19 mouse cellular contexts compared by ENCODE assay signal in genomic region chr2:115836034-115836433, GRCm38 (mm10).
DNase-seq lines count a peak whose midpoint lies in the region; ATAC-seq and TF ChIP-seq lines count a peak whose summit lies in the region.
"Had no signal": no experiment of that assay in that cellular context is flagged by ENCODE, and none has a peak within 500 bp of the region (broad histone marks: within the 10 kb centered on the region; RNA-seq: fewer than 3 reads in every experiment).

No protein-coding gene starts in this region.

- H3K9me3 ChIP-seq in hindbrain, postnatal 0 days (ENCODE audit: low read length), result 0 out of 2 replicates have a peak, but pooled peaks cover 2% of the 10 kb centered on the region
- no peaks in the 10 kb centered on the region for H3K9me3 ChIP-seq in hindbrain, embryonic 12.5 days (replicated peaks)
- H3K9me3 ChIP-seq: embryonic facial prominence, embryonic 13.5 days; forebrain, embryonic 15.5 days; hindbrain, embryonic 10.5 days; hindbrain, embryonic 15.5 days had no signal

- 58% methylated on average over 2 of the region's 2 CpGs for WGBS in hindbrain, postnatal 0 days
- WGBS in hindbrain, embryonic 12.5 days, result 87% methylated on average over 2 of the region's 2 CpGs

- no peak overlapping the region for H3K27ac ChIP-seq in hindbrain, postnatal 0 days
- H3K27ac ChIP-seq in hindbrain, embryonic 12.5 days, result no peak overlapping the region
- H3K27ac ChIP-seq: embryonic facial prominence, embryonic 13.5 days; forebrain, embryonic 15.5 days; hindbrain, embryonic 10.5 days; hindbrain, embryonic 15.5 days had no signal

- no peak overlapping the region for H3K4me3 ChIP-seq in hindbrain, postnatal 0 days (ENCODE audit: low read length)
- H3K4me3 ChIP-seq in hindbrain, embryonic 12.5 days, result no peak overlapping the region
- H3K4me3 ChIP-seq: embryonic facial prominence, embryonic 13.5 days; forebrain, embryonic 15.5 days; hindbrain, embryonic 10.5 days; hindbrain, embryonic 15.5 days had no signal

- H3K9ac ChIP-seq in hindbrain, postnatal 0 days (replicated peaks; ENCODE audit: low read length), result no peak overlapping the region
- no peak overlapping the region for H3K9ac ChIP-seq in hindbrain, embryonic 12.5 days
- H3K9ac ChIP-seq: embryonic facial prominence, embryonic 13.5 days; forebrain, embryonic 15.5 days; hindbrain, embryonic 15.5 days had no signal

- peak; percentile 15 for DNase-seq in hindbrain, postnatal 0 days (ENCODE audit: low spot score)
- peak; percentile 19 for DNase-seq in urinary bladder, postnatal 14 days (ENCODE audit: low spot score)
- no peak for DNase-seq in urinary bladder, adult 18-20 months (ENCODE audit: low spot score in 2 of 2)
- peak; percentile 55 for DNase-seq in brain, adult 2 months (ENCODE audit: low read depth, low spot score)
- no peak for DNase-seq in cerebellum, postnatal 14 days
- DNase-seq in heart, postnatal 14 days, result no peak
- DNase-seq: adrenal gland, postnatal 25 days; cerebellum, adult 11 months; cerebellum, adult 8-10 months; cerebellum, postnatal 25 days; gastrocnemius, postnatal 36 days; heart, postnatal 10 days had no signal

- no peaks in the 10 kb centered on the region for H3K36me3 ChIP-seq in hindbrain, postnatal 0 days (ENCODE audit: insufficient read depth, low read length)
- H3K36me3 ChIP-seq in hindbrain, embryonic 12.5 days, result no peaks in the 10 kb centered on the region
- H3K36me3 ChIP-seq: embryonic facial prominence, embryonic 13.5 days; forebrain, embryonic 15.5 days; hindbrain, embryonic 10.5 days; hindbrain, embryonic 15.5 days had no signal

- no peak for ATAC-seq in hindbrain, postnatal 0 days
- ATAC-seq in hindbrain, embryonic 12.5 days (ENCODE audit: low FRiP score), result no peak
- ATAC-seq: forebrain, embryonic 15.5 days; inflammation-experienced regulatory T-cells, adult 6 months; intestine, postnatal 0 days had no signal

- no peaks in the 10 kb centered on the region for H3K4me1 ChIP-seq in hindbrain, postnatal 0 days (ENCODE audit: insufficient read depth, low read length)
- H3K4me1 ChIP-seq in hindbrain, embryonic 12.5 days, result no peaks in the 10 kb centered on the region
- H3K4me1 ChIP-seq: embryonic facial prominence, embryonic 13.5 days; hindbrain, embryonic 10.5 days; hindbrain, embryonic 15.5 days had no signal

- intact Hi-C loops in heart, postnatal 14 days (cut with DNase I), result no loop called here

- H3K4me2 ChIP-seq in hindbrain, postnatal 0 days (ENCODE audit: low read depth, low read length), result no peak overlapping the region
- H3K4me2 ChIP-seq in hindbrain, embryonic 12.5 days (replicated peaks), result no peak overlapping the region
- H3K4me2 ChIP-seq: embryonic facial prominence, embryonic 13.5 days; forebrain, embryonic 15.5 days; hindbrain, embryonic 15.5 days had no signal

- no peaks in the 10 kb centered on the region for H3K27me3 ChIP-seq in hindbrain, postnatal 0 days (ENCODE audit: insufficient read depth, low read length)
- no peaks in the 10 kb centered on the region for H3K27me3 ChIP-seq in hindbrain, embryonic 12.5 days
- H3K27me3 ChIP-seq: embryonic facial prominence, embryonic 13.5 days; forebrain, embryonic 15.5 days; hindbrain, embryonic 15.5 days had no signal

- TF ChIP-seq CTCF in hindbrain, postnatal 0 days (IDR thresholded peaks at IDR 0.05; ENCODE audit: low read depth), result no peak

Comparison
In these comparisons a context has a peak if more than half of its experiments do, and no peak if none do; other contexts are left out.
1. DNase-seq: peak in hindbrain, postnatal 0 days (single experiment), urinary bladder, postnatal 14 days (single experiment) and brain, adult 2 months (single experiment); none in urinary bladder, adult 18-20 months (0 of 2), cerebellum, postnatal 14 days (0 of 2) and heart, postnatal 14 days (0 of 2).